In the genomic region with DNA sequence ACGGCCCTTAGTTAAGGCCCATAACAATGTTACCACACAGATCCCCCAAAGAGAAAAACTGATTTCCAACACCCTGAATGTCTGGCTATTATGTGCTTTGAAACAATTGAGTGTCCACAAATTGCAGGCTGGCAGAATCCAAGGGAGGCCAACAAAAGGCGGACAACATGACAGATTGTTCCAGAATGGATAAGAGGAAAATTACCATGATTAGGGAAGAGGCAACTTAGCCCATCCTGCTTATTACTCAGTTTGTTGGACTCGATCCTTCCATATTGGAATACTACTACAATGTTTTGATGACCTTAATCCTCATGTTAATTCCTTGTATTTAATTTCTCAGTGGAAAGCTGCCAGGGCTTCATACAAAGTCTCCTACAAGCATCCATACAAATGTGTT, we compare ENCODE assay signal across 23 mouse cellular contexts.
A peak's percentile ranks its signal among the peaks of the same experiment; 100 is the strongest.
DNase-seq lines count a peak whose midpoint lies in the region; ATAC-seq and TF ChIP-seq lines count a peak whose summit lies in the region.
"Had no signal": no experiment of that assay in that cellular context is flagged by ENCODE, and none has a peak within 500 bp of the region (broad histone marks: within the 10 kb centered on the region; RNA-seq: fewer than 3 reads in every experiment).

No protein-coding gene starts in this region.

- H3K4me2 ChIP-seq in forebrain, embryonic 16.5 days (ENCODE audit: low read length) = no peak overlapping the region
- H3K4me2 ChIP-seq in forebrain, embryonic 15.5 days (replicated peaks) = no peak overlapping the region
- H3K4me2 ChIP-seq: embryonic facial prominence, embryonic 13.5 days; embryonic facial prominence, embryonic 15.5 days had no signal

- TF ChIP-seq POLR2A in MEL (IDR thresholded peaks at IDR 0.05; ENCODE audit: control insufficient read depth in 1 of 2, insufficient read depth in 1 of 2, low read depth in 1 of 2, low read length in 2 of 2, poor library complexity in 1 of 2) = no peak
- no peak for TF ChIP-seq POLR2A in brain, embryonic 14.5 days (IDR thresholded peaks at IDR 0.05; ENCODE audit: borderline replicate concordance, extremely low read depth, insufficient read depth, insufficient read length, poor library complexity, severe bottlenecking)

- peak; percentile 64 for DNase-seq in heart, adult 11 months
- DNase-seq in heart, adult 9 months (ENCODE audit: low spot score in 2 of 2) = no peak
- no peak for DNase-seq in MEL (ENCODE audit: low read depth, low spot score)
- DNase-seq in brain, embryonic 14.5 days (ENCODE audit: low read depth) = peak; percentile 65
- no peak for DNase-seq in natural killer cell, adult 2 months (ENCODE audit: low spot score in 2 of 2)
- no peak for DNase-seq in left cerebral cortex, adult 11 months (ENCODE audit: low spot score)
- DNase-seq: adrenal gland, adult 8-10 months; adrenal gland, postnatal 14 days; adrenal gland, postnatal 36 days; cerebellum, adult 11 months; cerebellum, adult 18-20 months; cerebellum, adult 8-10 months; cerebellum, adult 9-11 months; cerebellum, postnatal 14 days; cerebellum, postnatal 36 days; embryo, embryonic 11 days had no signal

- peaks cover 5% of the 10 kb centered on the region for H3K4me1 ChIP-seq in forebrain, embryonic 16.5 days (replicated peaks; ENCODE audit: control insufficient read depth, insufficient read depth, low read length)
- H3K4me1 ChIP-seq in forebrain, embryonic 15.5 days = peaks cover 11% of the 10 kb centered on the region
- H3K4me1 ChIP-seq in MEL (ENCODE audit: control insufficient read depth in 1 of 2, insufficient read depth in 2 of 2, low read length in 2 of 2) = peaks cover 21 to 26% of the 10 kb centered on the region in 2 experiments
- H3K4me1 ChIP-seq: embryonic facial prominence, embryonic 13.5 days; embryonic facial prominence, embryonic 15.5 days had no signal

- no peak overlapping the region for H3K27ac ChIP-seq in forebrain, embryonic 16.5 days (ENCODE audit: low read length)
- no peak overlapping the region for H3K27ac ChIP-seq in forebrain, embryonic 15.5 days (replicated peaks)
- H3K27ac ChIP-seq in MEL (ENCODE audit: control insufficient read depth, low read depth, low read length) = peak overlapping the region; percentile 84
- H3K27ac ChIP-seq: embryonic facial prominence, embryonic 13.5 days; embryonic facial prominence, embryonic 15.5 days had no signal

- WGBS in forebrain, embryonic 16.5 days = 38% methylated on average over 3 of the region's 3 CpGs
- WGBS in forebrain, embryonic 15.5 days = 41% methylated on average over 3 of the region's 3 CpGs

- H3K9ac ChIP-seq in forebrain, embryonic 16.5 days (replicated peaks; ENCODE audit: low read depth, low read length) = no peak overlapping the region
- H3K9ac ChIP-seq in forebrain, embryonic 15.5 days (replicated peaks) = no peak overlapping the region
- no peak overlapping the region; the same call in 1 of the 2 replicates for H3K9ac ChIP-seq in MEL (ENCODE audit: control insufficient read depth, low read depth, low read length, poor library complexity, severe bottlenecking)
- H3K9ac ChIP-seq: embryonic facial prominence, embryonic 13.5 days; embryonic facial prominence, embryonic 15.5 days had no signal

- no peaks in the 10 kb centered on the region for H3K79me2 ChIP-seq in MEL (ENCODE audit: control insufficient read depth, insufficient read depth, low read length, poor library complexity)

- TF ChIP-seq CTCF in MEL (IDR thresholded peaks at IDR 0.05 in 2 of 3, conservative IDR thresholded peaks at IDR 0.05 in 1 of 3; ENCODE audit: control insufficient read depth in 1 of 3, insufficient read depth in 1 of 3, low read depth in 2 of 3, low read length in 3 of 3, poor library complexity in 1 of 3, severe bottlenecking in 1 of 3) = no peak
- no peak for TF ChIP-seq CTCF in brain, embryonic 14.5 days (IDR thresholded peaks at IDR 0.05; ENCODE audit: borderline replicate concordance, extremely low read depth, insufficient read depth, insufficient read length)

- no peak for TF ChIP-seq EP300 in MEL (IDR thresholded peaks at IDR 0.05; ENCODE audit: low read depth in 1 of 2, low read length in 2 of 2)

- H3K27me3 ChIP-seq in forebrain, embryonic 16.5 days (replicated peaks; ENCODE audit: control insufficient read depth, insufficient read depth, low read length) = no peaks in the 10 kb centered on the region
- H3K27me3 ChIP-seq in forebrain, embryonic 15.5 days = no peaks in the 10 kb centered on the region
- no peaks in the 10 kb centered on the region for H3K27me3 ChIP-seq in MEL (ENCODE audit: control insufficient read depth in 1 of 2, insufficient read depth in 2 of 2, low read length in 2 of 2)
- H3K27me3 ChIP-seq: embryonic facial prominence, embryonic 13.5 days; embryonic facial prominence, embryonic 15.5 days had no signal

- H3K4me3 ChIP-seq in forebrain, embryonic 16.5 days (replicated peaks; ENCODE audit: low read length) = no peak overlapping the region
- H3K4me3 ChIP-seq in forebrain, embryonic 15.5 days = no peak overlapping the region
- no peak overlapping the region for H3K4me3 ChIP-seq in MEL (ENCODE audit: control insufficient read depth in 1 of 2, insufficient read depth in 1 of 2, low read depth in 2 of 2, low read length in 2 of 2)
- H3K4me3 ChIP-seq: embryonic facial prominence, embryonic 13.5 days; embryonic facial prominence, embryonic 15.5 days; erythroblast, embryonic 14.5 days had no signal

- no peaks in the 10 kb centered on the region for H3K36me3 ChIP-seq in forebrain, embryonic 16.5 days (ENCODE audit: control insufficient read depth, insufficient read depth)
- H3K36me3 ChIP-seq in forebrain, embryonic 15.5 days = no peaks in the 10 kb centered on the region
- peaks cover 0 to 20% of the 10 kb centered on the region in 2 experiments; a peak in 2 of 4 replicates for H3K36me3 ChIP-seq in MEL (ENCODE audit: control insufficient read depth in 1 of 2, insufficient read depth in 2 of 2, low read length in 2 of 2)
- H3K36me3 ChIP-seq: embryonic facial prominence, embryonic 13.5 days; embryonic facial prominence, embryonic 15.5 days had no signal

- no peaks in the 10 kb centered on the region for H3K9me3 ChIP-seq in forebrain, embryonic 16.5 days (ENCODE audit: control insufficient read depth, low read length)
- no peaks in the 10 kb centered on the region for H3K9me3 ChIP-seq in forebrain, embryonic 15.5 days
- no peaks in the 10 kb centered on the region for H3K9me3 ChIP-seq in MEL (replicated peaks; ENCODE audit: insufficient read depth, low read length)
- H3K9me3 ChIP-seq: embryonic facial prominence, embryonic 13.5 days; embryonic facial prominence, embryonic 15.5 days had no signal

- peak; percentile 49; the same call in 1 of the 2 replicates for ATAC-seq in forebrain, embryonic 16.5 days
- no peak; the same call in 1 of the 2 replicates for ATAC-seq in forebrain, embryonic 15.5 days (replicated peaks)
- ATAC-seq: activated CD4-positive, CD25-positive, alpha-beta regulatory T cell, adult 4 months; Patski had no signal

- TF ChIP-seq RAD21 in MEL (IDR thresholded peaks at IDR 0.05; ENCODE audit: low read depth, low read length) = no peak

TF ChIP-seq in MEL, 35 proteins besides CTCF, POLR2A, EP300 and RAD21:
- TF ChIP-seq MYB (IDR thresholded peaks at IDR 0.05; ENCODE audit: low read depth, low read length) (no peak), SIN3A (IDR thresholded peaks at IDR 0.05; ENCODE audit: low read length) (no peak), MEF2A (IDR thresholded peaks at IDR 0.05; ENCODE audit: extremely low read depth, insufficient replicate concordance, low read depth, low read length, poor library complexity, severe bottlenecking) (no peak), GABPA (IDR thresholded peaks at IDR 0.05; ENCODE audit: low read depth, low read length) (no peak), ETS1 (IDR thresholded peaks at IDR 0.05; ENCODE audit: low read depth, low read length) (no peak), NRF1 (IDR thresholded peaks at IDR 0.05; ENCODE audit: insufficient read depth, low read depth, low read length, poor library complexity, severe bottlenecking) (no peak), CHD1 (IDR thresholded peaks at IDR 0.05; ENCODE audit: low read depth, low read length) (no peak), RCOR1 (IDR thresholded peaks at IDR 0.05; ENCODE audit: low read depth, low read length) (no peak), USF2 (IDR thresholded peaks at IDR 0.05; ENCODE audit: borderline replicate concordance in 1 of 2, insufficient read depth in 1 of 2, low read depth in 1 of 2, low read length in 2 of 2) (no peak), CHD2 (IDR thresholded peaks at IDR 0.05; ENCODE audit: low read length) (no peak), BHLHE40 (IDR thresholded peaks at IDR 0.05; ENCODE audit: borderline replicate concordance, low read depth, low read length) (no peak), TCF12 (IDR thresholded peaks at IDR 0.05; ENCODE audit: low read depth, low read length) (no peak), MAFK (IDR thresholded peaks at IDR 0.05; ENCODE audit: borderline replicate concordance, low read depth, low read length) (no peak), MXI1 (IDR thresholded peaks at IDR 0.05; ENCODE audit: low read depth, low read length) (no peak), MYC (IDR thresholded peaks at IDR 0.05; ENCODE audit: low read depth, low read length) (no peak), POLR2AphosphoS5 (IDR thresholded peaks at IDR 0.05; ENCODE audit: borderline replicate concordance, low read depth, low read length) (no peak), GATA1 (IDR thresholded peaks at IDR 0.05; ENCODE audit: low read depth, low read length) (no peak), ZMIZ1 (IDR thresholded peaks at IDR 0.05; ENCODE audit: low read depth, low read length) (no peak), ELF1 (IDR thresholded peaks at IDR 0.05; ENCODE audit: low read depth, low read length) (no peak), JUND (IDR thresholded peaks at IDR 0.05; ENCODE audit: low read depth, low read length) (no peak)

Comparison
In these comparisons a context has a peak if more than half of its experiments do, and no peak if none do; other contexts are left out.
1. DNase-seq: peak in heart, adult 11 months (single experiment) and brain, embryonic 14.5 days (single experiment); none in heart, adult 9 months (0 of 2), MEL (single experiment), natural killer cell, adult 2 months (0 of 2) and left cerebral cortex, adult 11 months (single experiment).